Mouse (Mus musculus) brain, adult 2 months (tissue): ENCODE measurements at regions not wholly inside any gene's neighbourhood (a gene's known extent, or its start where the extent isn't known, plus 50 kb on each side); places are given as distances from the start of the nearest gene placed in this dataset.

Source experiments
- DNase-seq: peaks from one replicate; pipeline ENCODE4 v3.0.0; 2011; ENCODE audit warnings: low read depth, low spot score

GRCm38 (mm10) chr12:16477572-16477971 is 133.2 kb downstream of the Lpin1 start:
- no peak for DNase-seq

- DNase-seq: peak; percentile 93
Measured at GRCm38 (mm10) chr12:16474361-16475080, 136.2 kb downstream of the Lpin1 start.

GRCm38 (mm10) chr12:16457419-16457818 is 153.3 kb downstream of the Lpin1 start:
- no peak for DNase-seq

GRCm38 (mm10) chr12:16450771-16451435 is 159.9 kb downstream of the Lpin1 start:
- no peak for DNase-seq

- DNase-seq: no peak
Measured at GRCm38 (mm10) chr12:16438717-16439116, 172.0 kb downstream of the Lpin1 start.

GRCm38 (mm10) chr12:16436961-16437360 is 173.8 kb downstream of the Lpin1 start:
- peak; percentile 20 for DNase-seq

GRCm38 (mm10) chr12:16436255-16436654 is 174.5 kb downstream of the Lpin1 start:
- no peak for DNase-seq

- peak; percentile 85 for DNase-seq
Measured at GRCm38 (mm10) chr12:16434739-16435138, 176.0 kb downstream of the Lpin1 start.

- DNase-seq: peak; percentile 12
Measured at GRCm38 (mm10) chr12:16434225-16434624, 176.5 kb downstream of the Lpin1 start.

GRCm38 (mm10) chr12:16425980-16426379 is 184.8 kb downstream of the Lpin1 start:
- peak; percentile 18 for DNase-seq

GRCm38 (mm10) chr12:16424526-16424925 is 186.2 kb downstream of the Lpin1 start:
- no peak for DNase-seq

- DNase-seq: no peak
Measured at GRCm38 (mm10) chr12:16395720-16396119, 215.0 kb downstream of the Lpin1 start.

GRCm38 (mm10) chr12:16392851-16393250 is 217.9 kb downstream of the Lpin1 start:
- peak; percentile 33 for DNase-seq

GRCm38 (mm10) chr12:16391630-16392269 is 219.0 kb downstream of the Lpin1 start:
- DNase-seq: peak; percentile 88

- DNase-seq: peak; percentile 35
Measured at GRCm38 (mm10) chr12:16391163-16391562, 219.6 kb downstream of the Lpin1 start.

- no peak for DNase-seq
Measured at GRCm38 (mm10) chr12:16387035-16387434, 223.7 kb downstream of the Lpin1 start.

- DNase-seq: no peak
Measured at GRCm38 (mm10) chr12:16384396-16384795, 226.4 kb downstream of the Lpin1 start.

- peak; percentile 58 for DNase-seq
Measured at GRCm38 (mm10) chr12:16383499-16383935, 227.2 kb downstream of the Lpin1 start.

- DNase-seq: no peak
Measured at GRCm38 (mm10) chr12:16382417-16382988, 228.3 kb downstream of the Lpin1 start.

- DNase-seq: no peak
Measured at GRCm38 (mm10) chr12:16381026-16381425, 229.7 kb downstream of the Lpin1 start.

GRCm38 (mm10) chr12:16380346-16380745 is 230.4 kb downstream of the Lpin1 start:
- no peak for DNase-seq

- peak; percentile 19 for DNase-seq
Measured at GRCm38 (mm10) chr12:16379415-16379814, 231.4 kb downstream of the Lpin1 start.
